Mouse (Mus musculus): ENCODE results near the gene Slc2a6.

- no peak for TF ChIP-seq MAX (IDR thresholded peaks at IDR 0.05; ENCODE audit: low read length)
- no peak for TF ChIP-seq CTCF (conservative IDR thresholded peaks at IDR 0.05 in 1 of 2, IDR thresholded peaks at IDR 0.05 in 1 of 2; ENCODE audit: low read depth in 2 of 2, low read length in 2 of 2)
- no peak for TF ChIP-seq HCFC1 (IDR thresholded peaks at IDR 0.05; ENCODE audit: low read depth, low read length)
- TF ChIP-seq POLR2A (IDR thresholded peaks at IDR 0.05; ENCODE audit: low read depth, low read length): no peak
Observed at GRCm38 (mm10) chr2:27049408-27049807, 21.6 kb upstream of the Slc2a6 start.
